Mouse (Mus musculus) ovary, adult 10 weeks (tissue): ENCODE measurements around the gene Gm49395. TPM values are rescaled to one million over a fixed set of nuclear protein-coding genes. Genes with fewer than 3 reads are reported as not detected.

ENCODE experiments used
- polyA plus RNA-seq: library from polyadenylated mRNA; stranded (reverse); fragments of 350-450 nt; fragmentation: Illumina TruSeq; extraction: RNeasy Lipid Tissue Mini Kit (QIAGEN cat#74804); gene quantifications from one replicate; pipeline ENCODE4 v1.2.3, GENCODE M21; 2014

Gm49395 gene
- 5.0 TPM for polyA plus RNA-seq

DNA sequence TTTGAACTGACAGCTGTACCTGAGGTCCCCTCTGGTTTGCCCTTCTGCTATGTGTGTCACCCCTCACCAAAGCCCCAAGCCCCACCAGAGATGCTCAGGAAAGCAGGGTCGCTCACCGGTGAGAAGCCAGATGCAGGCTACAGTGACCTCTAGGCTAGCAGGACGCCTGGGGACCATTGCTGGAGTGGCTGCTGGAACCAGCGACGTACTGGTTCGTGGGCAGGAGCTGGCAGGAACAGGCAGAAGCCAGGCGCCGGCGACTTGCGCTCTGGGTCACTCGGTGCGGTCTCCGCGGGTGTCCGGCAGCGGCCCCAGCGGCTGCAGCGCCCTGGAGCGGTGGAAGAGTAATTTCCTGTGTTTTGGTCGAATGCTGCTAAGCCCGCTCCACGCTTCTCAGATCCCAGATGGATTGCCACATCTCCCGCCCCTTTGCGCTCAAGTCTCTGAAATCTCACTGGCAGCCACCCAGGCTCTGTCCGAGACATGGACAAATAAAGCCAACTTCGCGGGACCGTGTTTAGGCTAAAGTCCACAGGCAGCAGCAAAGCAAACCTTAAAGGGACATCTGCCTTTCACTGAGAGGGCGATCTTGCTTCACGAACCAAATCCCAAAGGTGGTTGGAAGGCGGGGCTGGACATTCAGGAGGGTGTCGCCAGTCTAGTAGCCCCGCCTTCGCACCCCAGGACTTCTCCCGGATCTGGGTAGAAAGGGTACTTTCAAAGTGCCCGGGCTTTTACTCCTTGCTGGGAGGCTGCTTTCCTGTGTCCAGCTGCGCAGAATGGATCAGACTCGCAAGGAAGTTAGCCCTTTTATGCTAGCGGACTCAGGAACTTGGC, at the start of gene Gm49395, which contains the start of gene Itga1:
Gm49395 (minus strand) TSS at position 567 of the 837 bp plus-strand sequence.
Itga1 (minus strand) TSS at position 610 of the 837 bp plus-strand sequence.

DNA sequence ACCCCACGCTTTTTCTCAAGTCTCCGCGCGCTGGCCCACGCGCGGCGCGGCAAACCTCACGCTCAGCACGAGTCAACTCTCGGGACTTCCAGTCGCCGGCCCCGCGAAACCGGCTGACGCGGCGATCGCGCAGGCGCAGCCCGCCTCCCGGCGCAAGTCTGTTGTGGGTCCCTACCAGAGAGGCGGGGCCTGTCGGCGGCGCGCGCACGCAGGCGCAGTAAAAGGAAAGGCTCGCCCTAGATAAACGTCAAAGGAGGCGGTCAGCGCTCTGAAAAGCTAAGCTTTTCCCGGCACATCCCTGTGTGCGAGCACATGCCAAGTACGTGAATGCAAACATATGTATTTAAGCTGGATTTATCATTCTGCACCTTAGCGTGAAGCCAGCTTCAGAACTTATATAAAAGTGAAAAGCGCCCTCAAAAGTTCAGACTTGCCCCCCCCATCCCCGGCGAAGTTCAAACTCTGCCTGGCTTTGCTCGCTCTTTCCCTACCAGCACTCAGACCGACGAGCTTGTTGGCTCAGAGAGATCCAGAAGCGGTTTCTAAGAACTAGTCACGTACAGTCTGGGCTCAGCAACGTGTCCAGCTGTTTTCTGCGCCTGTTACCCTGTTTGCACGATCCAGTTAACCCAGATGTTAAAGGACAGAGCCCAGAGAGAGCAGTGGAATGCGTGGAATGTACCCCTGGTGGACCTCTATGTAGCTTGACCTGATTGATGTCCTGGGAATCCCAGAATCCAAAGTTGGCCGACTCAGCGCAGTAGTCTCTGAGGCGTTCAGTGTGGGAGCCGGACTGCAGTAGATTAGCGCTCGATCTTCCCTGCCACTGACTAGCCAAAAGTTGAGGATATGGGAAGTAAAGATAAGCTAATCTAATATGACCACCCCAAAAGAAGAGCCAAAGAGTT, 11.4 kb downstream of the Gm49395 start, which contains the start of gene Pelo:
Pelo (minus strand) TSS at position 118 of the 908 bp plus-strand sequence.

Other genes starting within 250 kb of the Gm49395 start
- 55.0 TPM for gene Itga2, start 169.8 kb downstream of the Gm49395 start, polyA plus RNA-seq
- 0.83 TPM for gene Pelo, start 11.7 kb downstream of the Gm49395 start, polyA plus RNA-seq
- 41.3 TPM for gene Itga1, start within 50 bp of the Gm49395 start, polyA plus RNA-seq